Mouse (Mus musculus): ENCODE measurements around the gene Nme8. TPM values are rescaled to one million over a fixed set of nuclear protein-coding genes. Genes with fewer than 3 reads are reported as not detected.

Nme8 gene
- total and polyA plus RNA-seq, 2 experiments from 2014 or later: 0.17 TPM; not detected in 1

- Histone ChIP-seq H3K4me2 (ENCODE audit: low read depth, low read length, poor library complexity, severe bottlenecking) (no peak overlapping the region), H3K9me3 (ENCODE audit: low read length) (no peaks in the 10 kb centered on the region), H3K36me3 (ENCODE audit: insufficient read depth, low read length) (no peaks in the 10 kb centered on the region), H3K27ac (ENCODE audit: low read depth, low read length) (no peak overlapping the region), H3K27me3 (ENCODE audit: insufficient read depth, low read length) (no peaks in the 10 kb centered on the region), H3K4me1 (ENCODE audit: insufficient read depth, low read length) (no peaks in the 10 kb centered on the region), H3K4me3 (ENCODE audit: low read depth, low read length) (no peak overlapping the region), H3K9ac (replicated peaks; ENCODE audit: low read length, poor library complexity, severe bottlenecking) (no peak overlapping the region)
- no peak for TF ChIP-seq CTCF (IDR thresholded peaks at IDR 0.05)
- WGBS: 94% methylated on average over 2 of the region's 2 CpGs
- no peak for ATAC-seq (ENCODE audit: low FRiP score)
- no peak for DNase-seq (ENCODE audit: low spot score)
Observed at GRCm38 (mm10) chr13:19652405-19652804, 45.2 kb downstream of the Nme8 start.

DNA sequence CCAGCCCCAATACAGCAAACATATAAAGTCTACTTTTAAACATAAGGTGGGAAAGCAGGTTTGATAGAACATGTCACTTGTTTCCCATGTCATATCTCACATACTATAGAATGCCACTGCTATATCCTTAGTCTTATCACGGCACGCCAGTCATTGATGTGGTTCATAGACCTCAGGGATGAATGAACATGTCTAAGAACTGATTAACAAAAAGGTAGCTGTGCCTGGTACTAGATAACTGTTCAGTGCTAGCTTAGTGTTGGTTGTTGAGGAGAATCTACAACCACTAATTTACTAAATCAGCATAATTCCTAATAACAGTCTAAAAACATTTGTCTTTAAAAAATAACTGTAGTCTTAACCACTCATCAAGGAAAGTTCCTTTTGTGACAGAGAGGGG is 47.8 kb downstream of the Nme8 start:
- no peak overlapping the region for H3K27ac ChIP-seq (ENCODE audit: low read depth, low read length)
- H3K27me3 ChIP-seq (ENCODE audit: insufficient read depth, low read length): no peaks in the 10 kb centered on the region
- no peaks in the 10 kb centered on the region for H3K9me3 ChIP-seq (ENCODE audit: low read length)
- 98% methylated on average over 2 of the region's 2 CpGs for WGBS
- H3K36me3 ChIP-seq (ENCODE audit: insufficient read depth, low read length): no peaks in the 10 kb centered on the region
- H3K4me2 ChIP-seq (ENCODE audit: low read depth, low read length, poor library complexity, severe bottlenecking): no peak overlapping the region
- H3K4me1 ChIP-seq (ENCODE audit: insufficient read depth, low read length): no peaks in the 10 kb centered on the region
- DNase-seq (ENCODE audit: low spot score) (no peak), ATAC-seq (ENCODE audit: low FRiP score) (0 out of 2 replicates have a peak, but pooled peaks have one; percentile 31)
- no peak overlapping the region for H3K4me3 ChIP-seq (ENCODE audit: low read depth, low read length)
- TF ChIP-seq CTCF (IDR thresholded peaks at IDR 0.05): no peak
- no peak overlapping the region for H3K9ac ChIP-seq (replicated peaks; ENCODE audit: low read length, poor library complexity, severe bottlenecking)

- no peak for ATAC-seq (ENCODE audit: low FRiP score)
- Histone ChIP-seq H3K4me3 (ENCODE audit: low read depth, low read length) (no peak overlapping the region), H3K36me3 (ENCODE audit: insufficient read depth, low read length) (no peaks in the 10 kb centered on the region), H3K4me2 (ENCODE audit: low read depth, low read length, poor library complexity, severe bottlenecking) (no peak overlapping the region), H3K9me3 (ENCODE audit: low read length) (no peaks in the 10 kb centered on the region), H3K4me1 (ENCODE audit: insufficient read depth, low read length) (no peaks in the 10 kb centered on the region), H3K27me3 (ENCODE audit: insufficient read depth, low read length) (no peaks in the 10 kb centered on the region), H3K27ac (ENCODE audit: low read depth, low read length) (no peak overlapping the region), H3K9ac (replicated peaks; ENCODE audit: low read length, poor library complexity, severe bottlenecking) (no peak overlapping the region)
- WGBS: 75% methylated on average over 2 of the region's 2 CpGs
- DNase-seq (ENCODE audit: low spot score): peak; percentile 53
- TF ChIP-seq CTCF (IDR thresholded peaks at IDR 0.05): peak; percentile 73
Observed at GRCm38 (mm10) chr13:19644225-19644624, 53.4 kb downstream of the Nme8 start.

DNA sequence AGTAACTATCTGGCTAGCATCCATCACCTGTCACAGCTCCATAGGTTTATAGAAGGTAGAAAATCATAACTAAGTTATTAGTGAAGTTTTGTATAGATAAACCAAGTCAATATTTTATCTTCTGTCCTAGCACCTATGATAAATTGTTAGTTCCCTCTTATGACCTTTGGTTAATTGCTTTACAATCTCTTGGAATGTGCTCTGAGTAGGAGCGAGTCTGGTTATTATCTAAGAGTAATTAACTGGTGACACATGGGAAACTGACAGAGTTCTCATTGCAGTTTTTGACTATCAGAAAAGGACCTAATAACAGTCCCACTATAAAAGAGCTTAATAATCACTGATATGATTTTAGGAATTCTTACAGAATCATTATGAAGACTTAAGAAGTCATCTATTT is 54.1 kb downstream of the Nme8 start:
- H3K9ac ChIP-seq (replicated peaks; ENCODE audit: low read length, poor library complexity, severe bottlenecking): no peak overlapping the region
- no peaks in the 10 kb centered on the region for H3K9me3 ChIP-seq (ENCODE audit: low read length)
- H3K27me3 ChIP-seq (ENCODE audit: insufficient read depth, low read length): no peaks in the 10 kb centered on the region
- no peak for TF ChIP-seq CTCF (IDR thresholded peaks at IDR 0.05)
- H3K36me3 ChIP-seq (ENCODE audit: insufficient read depth, low read length): no peaks in the 10 kb centered on the region
- ATAC-seq (ENCODE audit: low FRiP score) (no peak), DNase-seq (ENCODE audit: low spot score) (no peak)
- no peaks in the 10 kb centered on the region for H3K4me1 ChIP-seq (ENCODE audit: insufficient read depth, low read length)
- no peak overlapping the region for H3K27ac ChIP-seq (ENCODE audit: low read depth, low read length)
- 88% methylated on average over 1 of the region's 1 CpGs for WGBS
- no peak overlapping the region for H3K4me2 ChIP-seq (ENCODE audit: low read depth, low read length, poor library complexity, severe bottlenecking)
- H3K4me3 ChIP-seq (ENCODE audit: low read depth, low read length): no peak overlapping the region

- Histone ChIP-seq H3K4me2 (ENCODE audit: low read depth, low read length, poor library complexity, severe bottlenecking) (no peak overlapping the region), H3K4me1 (ENCODE audit: insufficient read depth, low read length) (no peaks in the 10 kb centered on the region), H3K36me3 (ENCODE audit: insufficient read depth, low read length) (no peaks in the 10 kb centered on the region), H3K4me3 (ENCODE audit: low read depth, low read length) (no peak overlapping the region), H3K9ac (replicated peaks; ENCODE audit: low read length, poor library complexity, severe bottlenecking) (no peak overlapping the region), H3K27ac (ENCODE audit: low read depth, low read length) (no peak overlapping the region), H3K27me3 (ENCODE audit: insufficient read depth, low read length) (no peaks in the 10 kb centered on the region), H3K9me3 (ENCODE audit: low read length) (no peaks in the 10 kb centered on the region)
- 0 out of 2 replicates have a peak, but pooled peaks have one; percentile 34 for ATAC-seq (ENCODE audit: low FRiP score)
- peak; percentile 79 for TF ChIP-seq CTCF (IDR thresholded peaks at IDR 0.05)
- 78% methylated on average over 2 of the region's 2 CpGs for WGBS
- DNase-seq (ENCODE audit: low spot score): peak; percentile 58
Observed at GRCm38 (mm10) chr13:19640203-19640851, 57.3 kb downstream of the Nme8 start.

DNA sequence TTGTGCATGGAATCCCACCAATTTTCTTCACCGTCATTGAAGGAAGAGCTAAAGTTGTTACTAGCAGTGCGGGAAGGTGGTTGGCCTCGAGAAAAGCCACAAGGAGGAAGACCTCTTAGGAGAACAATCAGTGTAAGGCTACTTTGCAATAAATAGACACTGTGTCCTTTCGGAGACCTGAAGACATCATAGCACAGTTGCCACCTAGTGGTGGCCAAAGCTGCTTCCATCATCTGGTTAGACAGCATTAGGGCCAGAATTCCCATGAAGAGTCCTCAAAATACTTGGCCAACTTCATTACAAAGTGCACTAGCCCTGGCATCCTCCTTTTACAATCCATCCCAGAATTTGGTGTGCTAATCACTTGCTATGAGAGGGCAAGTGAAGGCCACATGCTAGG is 61.5 kb downstream of the Nme8 start:
- no peaks in the 10 kb centered on the region for H3K27me3 ChIP-seq (ENCODE audit: insufficient read depth, low read length)
- TF ChIP-seq CTCF (IDR thresholded peaks at IDR 0.05): peak; percentile 67
- H3K9ac ChIP-seq (replicated peaks; ENCODE audit: low read length, poor library complexity, severe bottlenecking): no peak overlapping the region
- DNase-seq (ENCODE audit: low spot score) (peak; percentile 56), ATAC-seq (ENCODE audit: low FRiP score) (no peak)
- H3K4me1 ChIP-seq (ENCODE audit: insufficient read depth, low read length): no peaks in the 10 kb centered on the region
- WGBS: 80% methylated on average over 4 of the region's 4 CpGs
- H3K36me3 ChIP-seq (ENCODE audit: insufficient read depth, low read length): no peaks in the 10 kb centered on the region
- no peak overlapping the region for H3K4me2 ChIP-seq (ENCODE audit: low read depth, low read length, poor library complexity, severe bottlenecking)
- no peaks in the 10 kb centered on the region for H3K9me3 ChIP-seq (ENCODE audit: low read length)
- H3K27ac ChIP-seq (ENCODE audit: low read depth, low read length): no peak overlapping the region
- H3K4me3 ChIP-seq (ENCODE audit: low read depth, low read length): no peak overlapping the region

All from midbrain, postnatal 0 days (tissue).